Mouse (Mus musculus) thymus, postnatal 36 days (tissue): Measurements from ENCODE around the gene Rasal2.

Source experiments
- DNase-seq, 2 experiments: peaks; one replicate each; pipeline ENCODE4 v3.0.0; 2022; ENCODE audit warnings: mixed read lengths in 2 of 2

Gene Rasal2

DNA sequence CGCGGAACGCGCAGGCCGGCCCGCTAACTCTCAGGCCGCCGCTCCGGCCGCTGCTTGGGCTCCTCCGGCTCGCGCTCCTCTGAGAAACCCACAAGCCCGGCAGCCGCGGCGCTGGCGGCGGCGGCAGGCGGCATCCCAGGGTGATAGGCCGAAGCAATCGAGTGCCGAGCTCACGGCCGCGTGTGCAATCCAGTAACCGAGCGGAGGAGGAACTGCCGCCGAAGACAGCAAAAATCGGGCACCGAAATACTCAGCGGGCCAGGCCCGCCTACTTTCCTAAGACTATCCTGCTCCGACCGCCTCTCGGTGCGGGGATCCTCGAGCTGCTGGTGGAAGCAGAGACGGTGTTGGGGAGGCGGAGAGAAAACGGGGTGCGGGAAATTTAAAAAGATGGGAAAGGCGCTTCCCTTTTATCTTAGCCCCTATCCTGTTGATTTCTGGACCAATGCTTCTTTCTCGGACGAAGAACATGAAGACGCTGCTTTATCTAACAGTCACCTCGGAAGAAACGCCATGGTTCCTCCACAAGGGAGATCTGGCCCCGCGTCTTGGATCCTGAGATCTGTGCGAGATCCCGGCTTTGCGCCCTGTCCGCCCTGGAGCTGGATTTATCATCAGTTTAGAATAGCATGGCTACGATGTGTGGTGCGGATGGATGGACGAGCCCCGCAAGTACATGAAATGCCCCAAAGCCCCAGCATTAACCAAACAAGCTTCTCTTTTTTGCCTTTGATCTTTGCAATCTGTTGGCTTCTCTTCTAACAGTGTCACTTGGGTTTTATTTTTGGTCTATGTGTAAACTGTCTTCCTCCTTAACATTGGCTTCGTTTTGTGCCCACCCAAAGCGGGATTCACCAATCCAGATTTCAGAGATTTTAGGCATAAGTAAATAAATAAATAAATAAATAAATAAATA, at the start of gene Rasal2:
Gene Rasal2 (minus strand): TSS at position 142 of the 916 bp plus-strand sequence.
- DNase-seq, result peak; percentile 87 to 89

DNA sequence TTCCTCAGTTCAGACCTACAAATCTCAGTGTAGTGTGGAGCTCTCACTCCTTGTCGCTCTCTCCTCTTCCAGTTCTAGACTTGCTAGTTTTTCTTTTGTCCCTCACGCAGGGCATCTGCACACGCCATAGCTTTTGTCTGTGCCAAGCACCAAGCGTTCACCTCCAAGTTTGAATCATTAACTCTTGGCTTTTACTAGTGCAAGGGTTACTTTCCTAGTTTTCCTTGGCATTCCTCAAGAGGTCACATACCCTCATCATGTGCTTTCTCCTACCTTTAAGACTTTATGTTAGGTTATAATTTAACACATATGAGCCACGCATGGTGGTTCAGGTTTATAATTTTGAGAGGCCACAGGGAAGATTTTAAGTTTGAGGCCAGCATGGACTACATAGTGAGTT, 48.9 kb upstream of the Rasal2 start:
- DNase-seq, result no peak

DNA sequence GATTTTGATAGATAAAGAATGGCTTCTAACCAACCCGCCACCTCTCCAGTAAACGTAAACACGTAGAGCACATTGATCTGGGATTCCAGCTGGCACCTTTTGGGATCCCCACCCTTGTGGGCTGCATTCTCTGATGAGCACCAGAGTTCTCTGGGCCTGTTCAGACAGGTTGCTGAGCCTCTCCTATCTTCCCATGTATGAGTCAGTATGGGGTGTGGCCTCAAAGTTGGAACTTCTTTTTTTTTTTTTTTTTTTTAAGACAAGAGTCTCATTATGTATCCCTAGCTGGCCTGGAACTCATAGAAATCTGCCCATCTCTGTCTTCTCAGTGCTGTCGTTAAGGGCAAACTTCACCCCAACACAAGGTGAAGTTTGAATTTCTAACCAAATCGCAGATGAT, 47.5 kb upstream of the Rasal2 start:
- no peak for DNase-seq

DNA sequence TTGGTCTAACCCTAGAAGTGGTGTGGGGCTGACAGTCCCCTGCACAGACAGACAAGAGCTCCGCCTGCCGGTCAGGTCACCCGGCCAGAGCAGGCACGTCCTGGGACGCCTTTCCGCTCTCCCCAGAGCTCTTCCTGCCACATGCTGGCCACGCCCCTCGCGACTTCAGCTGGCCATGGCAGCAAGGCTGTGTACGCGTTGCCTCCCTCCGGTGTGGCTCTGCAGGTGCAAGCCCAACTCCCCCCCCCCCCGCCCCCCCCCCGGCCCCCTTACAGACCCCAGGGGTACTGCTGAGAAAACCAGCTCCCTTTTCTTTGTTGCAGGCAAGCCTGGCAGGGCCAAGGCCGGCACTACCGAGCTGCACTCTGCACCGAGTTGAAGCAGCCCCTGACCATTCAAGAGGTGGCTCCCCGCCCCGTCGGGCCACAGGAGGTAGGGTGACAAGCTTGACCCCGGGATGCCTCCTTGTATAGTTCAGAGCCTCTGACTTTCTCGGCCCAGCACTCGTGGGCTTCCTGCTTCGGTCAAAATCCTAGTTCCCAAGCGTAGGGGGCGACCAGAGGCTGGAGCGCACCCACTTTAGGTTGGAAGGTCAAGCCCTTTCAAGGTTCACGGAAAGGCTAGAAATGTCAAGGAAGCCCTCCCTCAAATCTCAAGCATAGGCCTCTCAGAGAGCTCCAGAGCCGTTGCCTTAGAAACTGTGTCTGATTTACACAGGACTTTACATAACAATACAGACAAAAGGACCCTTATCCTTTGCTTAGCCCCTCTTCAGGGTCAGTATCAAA, 46.2 kb upstream of the Rasal2 start, which contains the start of gene Cryzl2:
Gene Cryzl2 (plus strand): TSS at position 157 of the 788 bp plus-strand sequence.
- DNase-seq, result peak; percentile 77 to 84

DNA sequence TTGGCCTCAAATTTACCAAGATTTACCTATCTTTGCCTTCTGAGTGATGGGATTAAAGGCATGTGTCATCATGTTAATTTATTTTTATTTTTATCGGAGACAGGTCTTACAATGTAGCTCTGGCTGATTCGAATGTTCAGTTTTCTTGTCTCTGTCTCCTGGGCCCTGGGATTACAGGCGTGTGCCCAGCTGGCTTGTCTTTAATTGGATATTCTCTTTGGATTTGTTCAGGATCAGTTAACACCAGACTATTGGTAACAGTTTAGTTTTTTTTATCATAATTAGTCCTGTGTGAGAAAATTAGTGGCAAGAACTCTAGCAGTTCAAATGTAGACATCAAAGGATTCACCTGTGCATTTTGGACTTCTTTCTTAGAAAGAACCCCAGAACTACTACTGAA, 45.4 kb upstream of the Rasal2 start:
- DNase-seq, result no peak

DNA sequence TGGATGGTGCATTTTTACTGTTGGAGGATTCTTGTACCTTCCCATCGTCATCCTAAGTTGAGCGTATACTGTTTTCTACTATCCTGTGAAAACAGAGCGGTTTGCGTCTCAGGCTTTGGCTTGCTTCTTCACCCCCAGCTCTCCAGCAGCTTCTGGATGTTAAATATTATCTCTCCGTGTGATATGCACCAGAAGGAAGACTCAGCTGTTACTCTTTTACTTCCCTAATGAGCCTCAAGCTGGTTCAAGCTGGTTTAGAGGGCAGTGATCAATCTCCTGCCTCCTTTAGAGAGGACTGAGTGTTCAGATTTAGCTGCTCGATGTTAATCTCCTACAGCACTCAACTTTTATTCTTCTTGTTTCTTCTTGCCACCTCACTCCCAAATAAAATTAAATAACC, 42.5 kb upstream of the Rasal2 start:
- no peak for DNase-seq

DNA sequence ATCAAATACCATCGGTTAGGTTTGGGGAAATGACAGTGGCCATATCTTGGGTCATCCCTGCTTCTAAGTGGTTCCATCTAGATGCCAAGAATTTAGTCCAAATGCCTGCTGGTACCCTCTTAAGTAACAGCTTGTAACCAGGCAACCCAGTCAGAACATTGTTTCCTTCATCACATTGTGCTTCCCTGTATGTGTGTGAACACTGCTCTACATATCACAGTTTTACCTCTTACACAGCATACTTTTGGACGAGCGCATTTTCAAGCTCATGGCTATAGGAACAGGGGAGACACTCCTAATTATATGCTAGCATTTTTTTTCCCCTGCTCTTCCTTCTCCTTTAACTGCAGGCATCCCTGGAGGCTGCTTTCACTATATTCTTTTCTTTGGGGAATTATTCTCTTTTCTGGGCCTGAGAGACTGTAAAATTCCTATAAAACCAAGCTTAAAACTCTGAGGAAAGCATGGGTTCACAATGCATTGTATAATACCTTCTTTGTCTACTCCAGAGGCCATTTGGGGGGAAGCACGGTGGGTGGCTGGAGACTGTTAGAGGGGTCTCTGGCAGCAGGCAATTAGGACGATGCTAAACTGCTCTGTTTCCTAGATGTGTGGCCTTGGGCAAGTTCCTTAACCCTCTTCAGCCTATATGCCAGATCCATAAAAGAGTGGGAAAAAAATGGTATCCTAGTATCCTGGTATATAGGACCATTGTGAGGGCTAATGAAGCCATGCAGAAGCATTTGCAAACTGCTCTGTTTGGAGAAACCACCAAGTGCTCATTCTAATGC, 40.6 kb upstream of the Rasal2 start:
- DNase-seq, result no peak

DNA sequence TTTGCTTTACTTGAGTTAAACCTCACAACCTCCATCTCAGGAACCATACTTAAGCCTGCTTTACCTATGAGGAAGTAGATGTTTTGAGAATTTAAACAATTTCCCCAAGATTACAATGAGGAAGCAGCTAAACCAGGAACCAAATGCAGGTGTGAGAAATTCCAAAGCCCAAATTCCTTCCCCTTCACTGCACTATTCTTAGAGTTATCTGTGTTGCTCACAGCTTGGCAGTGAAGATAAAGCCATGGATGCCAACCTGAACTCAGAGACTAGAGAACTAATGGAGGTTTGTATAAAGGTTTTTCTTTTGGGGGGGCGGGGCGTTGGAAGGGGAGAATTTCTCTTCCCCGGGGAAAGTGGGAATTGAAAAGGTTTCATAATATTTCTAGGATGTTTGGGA, 39.9 kb upstream of the Rasal2 start:
- no peak for DNase-seq

DNA sequence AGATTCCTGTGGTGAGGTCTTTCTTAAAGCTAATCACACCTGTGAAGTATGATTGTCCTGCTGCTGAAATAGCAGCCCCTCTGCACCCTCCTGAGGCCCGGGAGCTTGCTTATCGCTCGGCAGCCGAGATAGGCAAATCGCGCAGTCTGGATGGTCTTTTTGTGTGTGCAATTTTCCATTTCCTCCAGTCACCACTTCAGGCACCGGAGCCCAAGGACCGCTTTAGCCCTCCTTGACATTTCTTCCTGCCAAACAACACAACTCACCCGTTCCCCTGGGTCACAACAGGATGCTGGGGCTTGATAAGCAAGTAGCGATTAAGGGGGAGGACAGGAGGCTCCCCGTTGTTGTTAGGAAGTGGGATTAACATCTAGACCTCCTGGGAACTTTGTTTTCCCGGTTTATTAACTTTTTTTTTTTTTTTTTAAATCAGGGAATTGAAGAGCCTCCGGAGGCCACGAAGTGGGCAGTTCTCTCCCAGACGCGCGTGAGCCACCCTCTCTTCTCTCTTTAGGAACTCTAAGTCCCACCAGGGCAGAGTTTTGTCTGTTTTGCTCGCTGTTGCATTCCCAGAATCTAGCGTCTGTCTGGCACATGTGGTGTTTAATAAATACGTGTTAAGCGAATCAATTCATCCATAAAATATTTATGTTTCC, 37.7 kb upstream of the Rasal2 start:
- DNase-seq, result no peak

DNA sequence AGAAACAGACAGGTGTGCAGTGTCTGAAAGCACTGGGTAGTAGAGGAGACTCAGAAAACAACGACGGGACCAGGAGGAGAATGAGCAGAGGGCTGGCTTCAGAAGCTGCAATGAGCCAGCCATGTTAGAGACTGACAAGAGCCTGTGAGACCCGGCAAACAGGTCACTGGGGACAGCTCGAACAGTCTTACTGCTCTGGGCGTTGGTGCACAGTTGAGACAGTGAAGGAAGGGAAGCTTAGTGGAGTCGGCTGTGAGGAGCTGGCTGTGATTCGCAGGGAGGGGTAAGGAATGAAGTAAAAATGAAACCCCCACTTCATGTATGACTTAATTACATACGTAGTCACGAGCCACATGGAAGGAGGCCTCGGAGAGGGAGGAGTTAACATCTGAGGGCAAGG, 37.1 kb upstream of the Rasal2 start:
- DNase-seq, result no peak

DNA sequence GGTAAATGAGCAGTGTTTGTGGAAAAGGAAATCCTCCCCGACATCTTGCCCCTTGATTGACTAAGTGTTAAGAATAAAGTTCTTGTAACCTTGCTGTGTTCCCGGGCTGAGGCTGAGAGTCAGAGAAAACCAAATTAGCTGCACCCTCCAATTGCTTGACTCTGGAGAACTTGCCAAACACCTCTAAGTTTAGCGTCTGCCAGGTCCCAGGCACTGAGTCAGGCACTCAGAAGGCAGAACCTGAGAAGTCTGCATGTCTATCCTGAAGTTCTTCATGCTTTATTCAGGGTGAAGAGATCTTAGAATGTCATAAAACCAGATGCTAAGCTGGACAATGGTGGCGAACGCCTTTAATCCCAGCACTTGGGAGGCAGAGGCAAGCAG, 36.4 kb upstream of the Rasal2 start:
- DNase-seq, result no peak

DNA sequence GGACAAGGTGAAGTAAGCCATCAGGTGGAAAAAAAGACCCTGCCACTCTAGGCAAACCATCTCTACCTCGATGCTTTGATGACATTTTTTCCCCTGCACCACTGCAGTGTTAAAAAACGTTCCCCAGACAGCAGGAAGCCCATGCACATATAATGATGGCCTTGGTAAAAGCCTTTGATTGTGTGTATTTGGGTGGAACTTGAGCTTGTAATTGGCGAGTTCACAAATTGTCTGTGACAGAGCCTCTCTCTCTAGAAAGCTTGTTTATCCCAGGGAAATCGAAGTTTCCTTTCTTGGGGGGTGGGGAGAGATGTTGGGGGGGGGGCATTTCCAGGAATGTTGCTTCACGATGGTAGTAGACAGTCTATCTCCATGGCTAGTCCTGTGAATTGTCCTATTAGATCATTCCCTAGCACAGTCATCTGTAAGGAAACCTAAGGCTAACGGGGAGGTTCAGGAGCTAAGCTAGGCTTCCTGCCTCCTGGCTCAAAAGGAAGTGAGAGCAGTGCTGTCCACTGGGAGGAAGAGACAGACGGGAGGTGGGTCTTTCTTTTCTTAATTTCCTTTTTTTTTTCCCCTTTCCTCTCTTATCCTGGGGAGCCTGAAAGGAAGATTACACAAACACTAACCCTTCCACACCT, 35.9 kb upstream of the Rasal2 start:
- no peak for DNase-seq

DNA sequence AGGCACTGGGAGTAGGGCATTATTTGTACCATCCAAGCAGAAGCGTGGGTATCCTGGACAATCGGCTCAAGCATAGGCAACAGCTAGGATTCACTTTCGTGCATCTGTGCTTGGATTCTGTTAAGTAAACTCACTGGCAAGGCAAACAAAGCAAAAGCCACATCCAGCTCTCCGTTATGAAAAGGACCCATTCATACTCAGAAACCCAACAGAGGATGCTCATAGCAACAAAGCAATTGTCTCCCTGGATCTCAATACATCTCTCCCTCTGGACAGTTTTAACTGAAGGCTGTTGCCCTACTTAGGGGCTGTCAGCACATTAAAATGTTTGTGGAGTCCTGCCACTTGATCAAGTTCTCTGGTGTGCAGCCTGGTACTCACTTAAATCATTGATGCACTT, 34.7 kb upstream of the Rasal2 start:
- DNase-seq, result no peak

DNA sequence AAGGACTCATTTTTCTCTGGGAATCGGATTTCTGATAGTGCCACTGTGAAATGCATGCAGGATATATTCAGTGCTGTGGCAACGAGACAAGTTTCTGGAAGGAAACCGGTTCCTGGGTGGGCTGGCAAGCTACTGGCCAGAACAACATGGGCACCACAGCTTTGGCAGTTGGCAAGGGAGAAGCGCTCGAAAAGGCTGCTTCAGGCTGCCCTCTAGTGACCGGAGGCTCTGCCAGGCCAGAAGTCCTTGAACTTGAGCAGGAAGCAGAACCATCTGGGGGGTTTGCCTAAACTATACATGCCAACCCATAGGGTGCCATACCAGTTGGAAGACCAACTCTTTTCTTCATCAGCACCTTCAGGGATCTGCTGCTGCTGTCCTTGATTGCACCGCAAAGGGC, 33.9 kb upstream of the Rasal2 start:
- peak; percentile 7 to 12 for DNase-seq

DNA sequence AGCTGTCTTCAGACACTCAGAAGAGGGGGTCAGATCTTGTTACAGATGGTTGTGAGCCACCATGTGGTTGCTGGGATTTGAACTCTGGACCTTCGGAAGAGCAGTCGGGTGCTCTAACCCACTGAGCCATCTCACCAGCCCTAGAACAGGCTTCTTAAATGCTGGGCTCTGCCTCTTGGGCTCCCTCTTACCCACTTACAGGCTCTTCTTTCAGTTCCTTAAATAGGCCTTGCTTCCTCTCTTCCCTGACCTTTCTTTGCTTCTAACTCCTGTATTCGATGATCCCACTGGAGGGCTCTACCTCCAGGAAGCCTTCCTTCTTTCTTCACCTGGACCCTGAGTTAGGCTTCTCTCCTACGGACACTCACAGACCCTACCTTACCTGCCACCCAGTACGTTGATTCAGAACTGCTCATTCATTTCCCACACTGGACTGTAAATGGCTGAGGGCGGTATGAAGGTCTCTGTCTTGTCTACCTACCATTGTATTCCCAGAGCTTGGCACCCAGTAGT, 33.1 kb upstream of the Rasal2 start:
- DNase-seq, result no peak

DNA sequence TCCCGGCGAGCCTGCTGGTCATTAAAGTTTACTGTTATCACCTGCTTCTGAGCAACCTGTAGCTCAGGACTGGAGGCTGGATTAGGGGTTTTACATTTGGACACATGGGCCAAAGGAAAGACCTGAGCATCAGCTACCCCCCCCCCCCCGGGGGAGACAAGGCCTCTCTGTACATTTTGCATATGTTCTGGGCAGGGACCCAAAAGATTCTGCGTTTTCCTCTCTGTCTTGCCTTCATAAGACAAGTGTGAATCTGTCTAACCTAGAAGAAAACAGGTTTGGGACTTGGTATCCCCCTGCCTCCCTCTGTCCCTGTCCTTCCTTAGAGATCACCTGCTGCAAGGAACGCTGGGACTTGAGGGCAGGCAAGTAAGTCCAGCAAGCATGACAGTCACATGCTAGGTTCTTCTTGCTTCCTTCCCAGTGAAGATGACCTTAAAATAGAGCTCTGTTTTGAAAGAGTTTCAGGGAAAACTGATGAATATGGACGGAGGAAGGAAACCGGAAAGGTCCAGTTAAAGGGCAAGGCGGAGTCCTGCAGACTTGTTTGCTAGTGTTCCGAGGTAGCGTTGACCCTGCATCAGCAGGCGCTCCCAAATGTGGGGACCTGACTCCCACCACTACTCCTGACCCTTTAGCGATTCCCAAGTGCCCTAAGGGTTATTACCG, 32.4 kb upstream of the Rasal2 start:
- no peak for DNase-seq

DNA sequence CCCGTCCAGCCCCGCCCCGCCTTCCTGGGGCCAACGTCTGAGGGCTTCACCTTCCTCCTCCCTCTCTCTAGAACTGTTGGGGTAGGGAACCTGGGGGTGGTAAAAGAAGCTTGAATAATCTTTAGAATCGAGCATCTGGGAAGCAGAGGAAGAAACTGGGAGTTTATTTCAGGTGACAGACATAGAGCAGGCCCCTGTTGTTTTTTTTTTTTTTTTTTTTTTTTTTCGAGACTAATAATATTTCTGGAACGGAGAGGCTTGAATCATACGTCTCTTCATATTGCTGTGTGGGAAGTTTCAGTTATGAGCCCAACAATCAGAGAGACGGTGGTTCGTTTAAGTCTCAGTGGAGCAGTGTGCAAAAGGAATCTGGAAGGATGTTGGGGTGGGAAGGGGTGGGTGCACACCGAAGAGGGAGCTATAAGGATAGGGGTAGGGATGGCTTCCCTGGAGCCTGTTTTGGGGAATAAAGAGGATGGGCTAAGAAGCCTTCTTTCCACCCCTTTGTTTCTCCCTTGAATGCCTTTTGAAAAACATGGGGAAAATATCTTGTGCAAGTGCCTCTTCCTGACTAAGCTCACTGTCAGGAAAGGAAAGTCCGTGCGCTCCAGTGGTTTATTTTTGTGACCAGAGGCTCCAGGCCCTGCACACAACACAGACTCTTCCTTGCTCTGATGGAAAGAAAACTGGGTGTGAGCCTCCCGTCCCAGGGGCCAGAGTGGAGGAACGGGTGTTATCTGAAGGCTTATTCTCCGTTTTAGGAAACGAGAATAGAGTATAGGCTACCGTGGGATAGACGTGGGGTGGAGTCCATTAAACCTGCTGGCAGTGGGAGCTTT, 31.5 kb upstream of the Rasal2 start:
- no peak for DNase-seq

DNA sequence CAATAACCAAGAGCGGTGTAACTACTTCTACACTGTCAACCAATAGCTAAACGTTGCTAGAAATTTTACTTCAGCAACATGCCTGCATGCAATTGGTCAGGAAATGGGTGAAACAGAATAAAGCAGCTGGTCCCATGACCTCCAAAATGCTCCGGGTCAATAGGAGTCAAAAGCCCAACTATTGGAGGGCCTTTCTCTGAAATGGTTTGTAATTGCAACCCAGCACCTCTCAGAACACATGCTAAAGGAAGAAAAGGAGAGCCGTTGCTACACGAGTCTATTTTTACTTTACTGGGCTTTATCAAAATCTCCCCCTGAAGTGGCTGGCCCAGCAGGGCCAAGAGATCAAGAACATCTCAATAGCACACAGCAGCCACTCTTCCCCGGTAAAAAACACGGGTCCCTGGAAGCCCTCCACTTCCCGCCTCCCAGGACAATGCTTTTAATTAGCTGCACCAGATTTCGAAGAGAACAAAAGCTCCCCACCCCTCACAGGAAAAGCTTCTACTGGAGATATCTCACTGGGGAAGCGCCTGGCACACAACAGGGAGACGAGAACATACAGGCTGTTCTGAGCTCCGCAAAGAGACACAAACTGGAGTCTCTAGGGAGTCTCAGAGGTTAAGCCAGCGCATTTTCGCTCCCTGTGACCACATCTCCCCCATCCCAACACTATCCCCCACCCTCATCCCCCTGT, 30.8 kb upstream of the Rasal2 start:
- DNase-seq, result no peak

DNA sequence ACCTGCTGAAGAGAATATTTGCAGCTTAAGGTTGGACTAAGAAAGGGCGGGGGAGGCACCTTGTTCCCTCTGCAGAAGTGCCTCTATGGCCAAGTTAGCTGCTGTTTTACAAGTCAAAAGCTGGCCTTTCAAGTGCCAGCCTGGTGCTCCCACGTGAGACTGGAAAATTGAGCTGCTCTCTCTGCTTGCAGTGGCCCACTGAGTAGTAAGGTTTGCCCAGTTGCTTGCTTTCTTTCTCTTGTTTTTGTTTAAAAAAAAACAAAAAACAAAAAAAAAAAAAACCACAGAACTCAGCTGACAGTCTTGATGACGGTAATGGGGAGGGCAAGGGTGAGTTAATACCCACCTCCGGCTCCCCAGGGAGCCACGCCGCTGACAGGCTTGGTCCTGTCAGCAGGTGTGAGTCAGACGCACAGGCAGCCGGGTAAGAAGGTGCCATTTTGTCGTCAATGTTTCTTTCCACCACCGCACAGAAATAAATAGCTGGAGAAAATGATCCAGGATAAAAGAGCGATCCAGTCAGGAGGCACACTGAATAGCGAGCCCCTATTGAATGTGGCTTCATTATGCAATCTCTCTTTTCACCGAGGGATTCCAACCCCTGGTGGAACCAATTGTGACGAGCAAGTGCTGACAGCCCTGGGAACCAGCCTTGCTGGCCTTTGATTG, 27.7 kb upstream of the Rasal2 start:
- no peak for DNase-seq
